Mouse (Mus musculus) brain, embryonic 14.5 days (tissue): Measurements from ENCODE around the gene Wdr83os.

Experiments
- CTCF ChIP-seq: fragments of 200-500 bp; IDR thresholded peaks from 2 replicates; pipeline ENCODE4 v1.5.1; 2012; ENCODE audit warnings: inconsistent platforms, mild to moderate bottlenecking, moderate library complexity, borderline replicate concordance; ENCODE audit not compliant: insufficient read depth, insufficient read length; ENCODE audit errors: extremely low read depth
- POLR2A ChIP-seq: fragments of 200-500 bp; IDR thresholded peaks from 2 replicates; pipeline ENCODE4 v1.6.1; 2012; ENCODE audit warnings: mild to moderate bottlenecking, inconsistent platforms, borderline replicate concordance; ENCODE audit not compliant: poor library complexity, insufficient read depth, insufficient read length, severe bottlenecking; ENCODE audit errors: extremely low read depth

DNA sequence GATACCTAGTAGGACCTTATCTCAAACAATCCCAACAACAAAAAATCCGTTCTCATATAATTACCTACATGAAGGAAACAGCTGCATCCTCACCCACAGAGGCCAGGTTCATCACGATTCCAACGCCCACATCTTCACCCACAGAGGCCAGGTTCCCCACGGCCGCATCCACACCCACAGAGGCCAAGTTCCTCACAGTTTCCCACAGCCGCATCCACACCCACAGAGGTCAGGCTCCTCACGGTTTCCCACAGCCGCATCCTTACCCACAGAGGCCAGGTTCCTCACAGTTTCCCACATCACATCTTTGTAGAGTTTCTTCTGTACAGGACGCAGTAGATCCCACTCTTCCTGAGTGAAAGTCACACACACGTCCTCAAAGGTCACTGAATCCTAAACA lies 32.7 kb downstream of the Wdr83os start:
- TF ChIP-seq CTCF (no peak), POLR2A (no peak)
